Mouse (Mus musculus) embryonic fibroblast, embryonic 13.5 days (primary cell): ENCODE results near the gene Morc3. TPM values are rescaled to one million over a fixed set of nuclear protein-coding genes. Genes with fewer than 3 reads are reported as not detected.

Experiments
- H3K27ac ChIP-seq: 2 replicates; pipeline ENCODE4 v1.5.1; 2012; ENCODE audit warnings: low read length, control low read depth, inconsistent platforms; ENCODE audit not compliant: insufficient read depth
- H3K4me1 ChIP-seq: 2 replicates; pipeline ENCODE4 v1.6.1; 2011; ENCODE audit warnings: low read length; ENCODE audit not compliant: control insufficient read depth, insufficient read depth
- H3K4me3 ChIP-seq: 2 replicates; pipeline ENCODE4 v1.5.1; 2011; ENCODE audit warnings: mild to moderate bottlenecking, control low read depth, low read length; ENCODE audit not compliant: insufficient read depth
- CTCF ChIP-seq: IDR thresholded peaks from 2 replicates; pipeline ENCODE4 v1.5.1; 2011; ENCODE audit warnings: mild to moderate bottlenecking, control low read depth, low read length, moderate library complexity, borderline replicate concordance; ENCODE audit not compliant: insufficient read depth
- POLR2A ChIP-seq: IDR thresholded peaks from 2 replicates; pipeline ENCODE4 v1.6.1; 2011; ENCODE audit warnings: low read depth, mild to moderate bottlenecking, control low read depth, low read length, moderate library complexity
- polyA plus RNA-seq: library from polyadenylated mRNA; stranded (reverse); fragments of >200 nt; gene quantifications from 2 replicates; pipeline ENCODE4 v1.2.4, GENCODE M21; 2011; ENCODE audit warnings: low read depth; ENCODE audit not compliant: missing spikeins, insufficient read length

Morc3 gene
- polyA plus RNA-seq, 1 experiment = 41.2 TPM

GRCm38 (mm10) chr16:93906156-93907014 lies 74.5 kb downstream of the Morc3 start:
- Histone ChIP-seq H3K27ac (no peak overlapping the region), H3K4me3 (no peak overlapping the region), H3K4me1 (0 out of 2 replicates have a peak, but pooled peaks cover 2% of the 10 kb centered on the region)
- TF ChIP-seq POLR2A = no peak
- peak; percentile 95 for TF ChIP-seq CTCF

- no peak overlapping the region for H3K4me3 ChIP-seq
- 0 out of 2 replicates have a peak, but pooled peaks cover 2% of the 10 kb centered on the region for H3K4me1 ChIP-seq
- TF ChIP-seq CTCF = no peak
- no peak for TF ChIP-seq POLR2A
- H3K27ac ChIP-seq = no peak overlapping the region
Measured at GRCm38 (mm10) chr16:93907761-93908160, 75.8 kb downstream of the Morc3 start.

- H3K4me1 ChIP-seq = 0 out of 2 replicates have a peak, but pooled peaks cover 2% of the 10 kb centered on the region
- no peak overlapping the region for H3K4me3 ChIP-seq
- TF ChIP-seq POLR2A (no peak), CTCF (no peak)
- H3K27ac ChIP-seq = no peak overlapping the region
Measured at GRCm38 (mm10) chr16:93908196-93908595, 76.3 kb downstream of the Morc3 start.

DNA sequence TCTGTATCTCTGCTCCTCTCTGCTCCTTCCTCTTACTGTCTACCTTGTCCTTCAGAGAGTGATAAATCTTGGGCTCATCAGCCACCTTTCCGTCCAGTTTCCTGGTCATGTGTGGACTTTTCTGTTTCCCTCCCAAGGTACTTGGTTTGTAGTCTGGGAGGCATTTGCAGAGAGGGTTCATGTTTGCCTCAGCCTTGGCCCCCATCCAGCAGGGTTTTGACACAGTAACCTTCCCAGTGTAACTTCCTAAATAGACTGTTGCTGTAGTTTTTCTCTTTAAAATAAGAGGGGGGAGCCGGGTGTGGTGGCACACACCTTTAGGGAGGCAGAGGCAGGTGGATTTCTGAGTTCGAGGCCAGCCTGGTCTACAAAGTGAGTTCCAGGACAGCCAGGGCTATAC lies 78.0 kb downstream of the Morc3 start:
- H3K27ac ChIP-seq = no peak overlapping the region
- H3K4me3 ChIP-seq = no peak overlapping the region
- 0 out of 2 replicates have a peak, but pooled peaks cover 4% of the 10 kb centered on the region for H3K4me1 ChIP-seq
- TF ChIP-seq CTCF (no peak), POLR2A (no peak)

DNA sequence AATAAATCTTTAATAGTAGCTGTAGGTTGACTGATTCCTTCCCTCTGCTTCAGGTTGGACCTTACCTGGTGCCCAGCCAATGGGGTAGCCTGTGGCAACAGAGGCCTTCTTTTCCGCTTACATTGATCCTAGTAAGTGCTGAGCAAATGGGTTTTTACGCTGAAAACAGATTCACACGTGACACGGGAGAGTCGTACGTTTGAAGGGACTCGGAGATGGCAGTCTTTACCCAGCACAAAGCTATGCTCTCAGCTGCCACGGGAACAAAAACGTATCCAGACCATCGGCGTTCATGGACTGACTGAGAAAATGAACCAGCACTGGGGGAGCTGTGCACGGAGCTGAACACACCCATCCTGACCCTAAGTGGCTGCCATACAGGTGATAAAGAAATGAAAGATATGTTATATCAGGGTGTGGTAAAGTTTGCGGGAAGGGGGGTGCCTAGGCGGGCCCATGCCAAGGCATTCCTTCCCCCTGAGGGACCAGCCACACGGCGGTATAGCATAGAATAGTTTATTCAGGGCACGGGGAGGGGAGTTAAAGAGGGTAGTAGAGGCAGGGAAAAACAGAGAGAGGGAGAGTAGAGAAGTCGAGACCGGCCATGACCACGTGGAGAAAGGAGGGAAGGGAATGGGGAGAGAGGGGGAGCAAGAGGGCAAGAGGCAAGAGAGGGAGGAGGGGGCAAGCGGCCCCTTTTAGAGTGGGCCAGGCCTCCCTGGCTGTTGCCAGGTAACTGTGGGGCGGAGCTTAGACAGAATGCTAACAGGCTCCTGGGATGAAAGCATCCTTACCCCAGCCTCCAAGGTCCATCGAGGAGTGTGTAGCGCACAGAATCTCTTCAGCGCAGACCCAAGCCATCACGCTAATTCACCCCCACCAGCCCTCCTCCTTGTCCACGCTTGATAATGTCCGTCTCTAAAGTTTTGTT lies 79.1 kb downstream of the Morc3 start:
- Histone ChIP-seq H3K27ac (no peak overlapping the region), H3K4me3 (no peak overlapping the region)
- TF ChIP-seq POLR2A = no peak
- TF ChIP-seq CTCF = no peak

GRCm38 (mm10) chr16:93912158-93912557 lies 80.2 kb downstream of the Morc3 start:
- H3K4me1 ChIP-seq = 0 out of 2 replicates have a peak, but pooled peaks cover 2% of the 10 kb centered on the region
- H3K4me3 ChIP-seq = no peak overlapping the region
- H3K27ac ChIP-seq = 0 out of 2 replicates have a peak overlapping the region, but pooled peaks have one; percentile 28
- no peak for TF ChIP-seq CTCF
- TF ChIP-seq POLR2A = no peak

More for the DNA sequence above, 79.1 kb downstream of the Morc3 start:
- 0 out of 2 replicates have a peak, but pooled peaks cover 4% of the 10 kb centered on the region for H3K4me1 ChIP-seq

- Histone ChIP-seq H3K4me1 (0 out of 2 replicates have a peak, but pooled peaks cover 2% of the 10 kb centered on the region), H3K4me3 (no peak overlapping the region), H3K27ac (no peak overlapping the region)
- no peak for TF ChIP-seq POLR2A
- no peak for TF ChIP-seq CTCF
Measured at GRCm38 (mm10) chr16:93912808-93913207, 80.9 kb downstream of the Morc3 start.

GRCm38 (mm10) chr16:93913881-93914576 lies 82.1 kb downstream of the Morc3 start:
- H3K4me3 ChIP-seq = no peak overlapping the region
- H3K27ac ChIP-seq = peak overlapping the region; percentile 87
- H3K4me1 ChIP-seq = 0 out of 2 replicates have a peak, but pooled peaks cover 2% of the 10 kb centered on the region
- no peak for TF ChIP-seq POLR2A
- no peak for TF ChIP-seq CTCF

- no peak overlapping the region for H3K27ac ChIP-seq
- peak; percentile 44; the same call in 1 of the 2 replicates for TF ChIP-seq CTCF
- TF ChIP-seq POLR2A = no peak
Measured at GRCm38 (mm10) chr16:93915338-93915849, 83.5 kb downstream of the Morc3 start.

More at GRCm38 (mm10) chr16:93915338-93915849, 83.5 kb downstream of the Morc3 start:
- Histone ChIP-seq H3K4me1 (0 out of 2 replicates have a peak, but pooled peaks cover 2% of the 10 kb centered on the region), H3K4me3 (no peak overlapping the region)
